ENCODE assay signal across 11 mouse cellular contexts in the genomic region with DNA sequence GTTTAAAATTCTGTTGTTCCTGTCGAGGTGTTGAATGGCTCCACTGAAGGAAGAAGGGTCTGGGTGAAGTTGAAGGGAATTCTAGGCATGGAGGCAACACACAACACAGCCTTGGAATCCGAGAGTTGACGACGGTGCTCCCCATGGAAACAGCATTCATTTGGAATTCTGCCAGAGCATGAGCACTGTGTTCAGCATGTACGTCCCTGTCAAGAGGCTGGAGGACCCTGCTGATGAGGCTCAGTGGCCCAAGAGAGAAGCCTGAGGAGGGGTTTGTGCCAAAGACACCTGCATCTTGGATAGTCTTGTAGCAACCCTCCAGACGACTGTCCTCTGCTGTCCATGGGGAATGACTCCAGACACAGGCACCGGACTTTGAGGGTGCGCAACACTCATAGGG. TPM values are rescaled to one million over a fixed set of nuclear protein-coding genes. Genes with fewer than 3 reads are reported as not detected.
DNase-seq lines count a peak whose midpoint lies in the region; ATAC-seq and TF ChIP-seq lines count a peak whose summit lies in the region.
"Had no signal": no experiment of that assay in that cellular context is flagged by ENCODE, and none has a peak within 500 bp of the region (broad histone marks: within the 10 kb centered on the region; RNA-seq: fewer than 3 reads in every experiment).

No protein-coding gene starts in this region.

- TF ChIP-seq CTCF in brain, embryonic 14.5 days (IDR thresholded peaks at IDR 0.05; ENCODE audit: borderline replicate concordance, extremely low read depth, insufficient read depth, insufficient read length) = no peak
- TF ChIP-seq CTCF in liver, postnatal 0 days (IDR thresholded peaks at IDR 0.05; ENCODE audit: low read depth) = no peak

- H3K4me3 ChIP-seq in intestine, embryonic 16.5 days (ENCODE audit: low read length) = no peak overlapping the region
- H3K4me3 ChIP-seq in liver, postnatal 0 days (ENCODE audit: low read depth, low read length) = no peak overlapping the region

- H3K36me3 ChIP-seq in intestine, embryonic 16.5 days (ENCODE audit: control insufficient read depth, insufficient read depth, low read length) = no peaks in the 10 kb centered on the region
- no peaks in the 10 kb centered on the region for H3K36me3 ChIP-seq in liver, postnatal 0 days (replicated peaks; ENCODE audit: insufficient read depth, low read length)

- no peak for TF ChIP-seq EP300 in liver, postnatal 0 days (IDR thresholded peaks at IDR 0.05; ENCODE audit: low read depth)

- H3K4me2 ChIP-seq in intestine, embryonic 16.5 days (ENCODE audit: low read depth, low read length) = no peak overlapping the region
- H3K4me2 ChIP-seq in liver, postnatal 0 days (ENCODE audit: low read depth, low read length) = no peak overlapping the region

- TF ChIP-seq POLR2A in brain, embryonic 14.5 days (IDR thresholded peaks at IDR 0.05; ENCODE audit: borderline replicate concordance, extremely low read depth, insufficient read depth, insufficient read length, poor library complexity, severe bottlenecking) = no peak

- no peak overlapping the region for H3K9ac ChIP-seq in intestine, embryonic 16.5 days (ENCODE audit: low read depth, low read length)
- H3K9ac ChIP-seq in liver, postnatal 0 days (replicated peaks) = no peak overlapping the region
- H3K9ac ChIP-seq: liver, embryonic 14.5 days had no signal

- H3K27ac ChIP-seq in intestine, embryonic 16.5 days (ENCODE audit: low read length) = no peak overlapping the region
- H3K27ac ChIP-seq in liver, postnatal 0 days (ENCODE audit: low read depth) = no peak overlapping the region
- H3K27ac ChIP-seq: liver, embryonic 14.5 days had no signal

- H3K27me3 ChIP-seq in intestine, embryonic 16.5 days (replicated peaks; ENCODE audit: control insufficient read depth, insufficient read depth, low read length) = no peaks in the 10 kb centered on the region
- no peaks in the 10 kb centered on the region for H3K27me3 ChIP-seq in liver, postnatal 0 days (ENCODE audit: insufficient read depth, low read length)

- intact Hi-C loops in left cerebral cortex, postnatal 14 days (cut with DNase I) = loop anchor here (10.0 kb wide), 1 partner anchor 799 kb away; no protein-coding TSS in a partner anchor

- no peak for DNase-seq in frontal cortex, postnatal 25 days (ENCODE audit: low spot score in 2 of 2)
- DNase-seq in left cerebral cortex, postnatal 14 days (ENCODE audit: low spot score in 2 of 2) = peak; percentile 15 to 49
- DNase-seq in left cerebral cortex, adult 11 months (ENCODE audit: low spot score) = no peak
- peak; percentile 83 for DNase-seq in brain, embryonic 14.5 days (ENCODE audit: low read depth)
- DNase-seq in liver, postnatal 0 days = no peak
- DNase-seq: adrenal gland, adult 8-10 months; gastrocnemius, postnatal 25 days had no signal

- WGBS in intestine, embryonic 16.5 days = 49% methylated on average over 8 of the region's 8 CpGs
- 74% methylated on average over 8 of the region's 8 CpGs for WGBS in liver, postnatal 0 days (ENCODE audit: insufficient replicate concordance)

- ATAC-seq in frontal cortex, adult (ENCODE audit: low TSS enrichment) = peak; percentile 13; the same call in 1 of the 2 replicates
- 0 out of 2 replicates have a peak, but pooled peaks have one; percentile 18 for ATAC-seq in intestine, embryonic 16.5 days
- ATAC-seq in megakaryocyte progenitor cell, adult 5-6 weeks (replicated peaks; ENCODE audit: poor library complexity) = no peak
- ATAC-seq in liver, postnatal 0 days = no peak

- H3K4me1 ChIP-seq in intestine, embryonic 16.5 days (ENCODE audit: control insufficient read depth, insufficient read depth, low read length) = 0 out of 2 replicates have a peak, but pooled peaks cover 4% of the 10 kb centered on the region
- H3K4me1 ChIP-seq in liver, postnatal 0 days (ENCODE audit: insufficient read depth) = no peaks in the 10 kb centered on the region

- H3K9me3 ChIP-seq in intestine, embryonic 16.5 days (ENCODE audit: control insufficient read depth, low read length) = no peaks in the 10 kb centered on the region
- H3K9me3 ChIP-seq in liver, postnatal 0 days (ENCODE audit: low read length) = no peaks in the 10 kb centered on the region

RNA-seq across cellular contexts. Expression of a gene that starts 40.7 kb away (rescaled TPM):
- total RNA-seq in left cerebral cortex, postnatal 14 days (2021) = 100 to 1,000 TPM; 351 to 367 TPM
- polyA plus RNA-seq in brain, embryonic 14.5 days (2012; rRNA removed) = 273 and 332 TPM in 2 replicates
- 1,127 and 1,131 TPM in 2 replicates for polyA plus RNA-seq in intestine, embryonic 16.5 days (2015; fragmentation: Nextera tagmentation; extraction: Ambion mirVana)
- 461 and 468 TPM in 2 replicates for total RNA-seq in megakaryocyte progenitor cell, adult 5-6 weeks (2015)
- 318 and 331 TPM in 2 replicates for total RNA-seq in megakaryocyte progenitor cell, adult 5-6 weeks (2017)
- 805 and 808 TPM in 2 replicates for polyA plus RNA-seq in liver, postnatal 0 days (2015; fragmentation: Nextera tagmentation; extraction: Ambion mirVana)

RNA-seq across cellular contexts. Expression of a gene that starts 41.4 kb away (rescaled TPM):
- total RNA-seq in left cerebral cortex, postnatal 14 days (2021) = 10 to 100 TPM; 21.5 to 22.8 TPM
- polyA plus RNA-seq in brain, embryonic 14.5 days (2012; rRNA removed) = 26.6 and 27.1 TPM in 2 replicates
- 24.3 and 25.1 TPM in 2 replicates for polyA plus RNA-seq in intestine, embryonic 16.5 days (2015; fragmentation: Nextera tagmentation; extraction: Ambion mirVana)
- total RNA-seq in megakaryocyte progenitor cell, adult 5-6 weeks (2015) = 63.9 and 78.2 TPM in 2 replicates
- 65.1 and 81.3 TPM in 2 replicates for total RNA-seq in megakaryocyte progenitor cell, adult 5-6 weeks (2017)
- 7.9 and 9.2 TPM in 2 replicates for polyA plus RNA-seq in liver, postnatal 0 days (2015; fragmentation: Nextera tagmentation; extraction: Ambion mirVana)

Comparison
In these comparisons a context has a peak if more than half of its experiments do, and no peak if none do; other contexts are left out.
1. DNase-seq: peak in left cerebral cortex, postnatal 14 days (2 of 2) and brain, embryonic 14.5 days (single experiment); none in frontal cortex, postnatal 25 days (0 of 2), left cerebral cortex, adult 11 months (single experiment) and liver, postnatal 0 days (single experiment).
2. ATAC-seq: peak in frontal cortex, adult (single experiment) and intestine, embryonic 16.5 days (single experiment); none in megakaryocyte progenitor cell, adult 5-6 weeks (single experiment) and liver, postnatal 0 days (single experiment).